Mouse (Mus musculus) ovary, postnatal 14 days (tissue): Measurements from ENCODE around the gene Tmem216.

Source experiments
- DNase-seq: peaks from one replicate; pipeline ENCODE4 v3.0.0; 2022; ENCODE audit warnings: low spot score

Gene Tmem216

DNA sequence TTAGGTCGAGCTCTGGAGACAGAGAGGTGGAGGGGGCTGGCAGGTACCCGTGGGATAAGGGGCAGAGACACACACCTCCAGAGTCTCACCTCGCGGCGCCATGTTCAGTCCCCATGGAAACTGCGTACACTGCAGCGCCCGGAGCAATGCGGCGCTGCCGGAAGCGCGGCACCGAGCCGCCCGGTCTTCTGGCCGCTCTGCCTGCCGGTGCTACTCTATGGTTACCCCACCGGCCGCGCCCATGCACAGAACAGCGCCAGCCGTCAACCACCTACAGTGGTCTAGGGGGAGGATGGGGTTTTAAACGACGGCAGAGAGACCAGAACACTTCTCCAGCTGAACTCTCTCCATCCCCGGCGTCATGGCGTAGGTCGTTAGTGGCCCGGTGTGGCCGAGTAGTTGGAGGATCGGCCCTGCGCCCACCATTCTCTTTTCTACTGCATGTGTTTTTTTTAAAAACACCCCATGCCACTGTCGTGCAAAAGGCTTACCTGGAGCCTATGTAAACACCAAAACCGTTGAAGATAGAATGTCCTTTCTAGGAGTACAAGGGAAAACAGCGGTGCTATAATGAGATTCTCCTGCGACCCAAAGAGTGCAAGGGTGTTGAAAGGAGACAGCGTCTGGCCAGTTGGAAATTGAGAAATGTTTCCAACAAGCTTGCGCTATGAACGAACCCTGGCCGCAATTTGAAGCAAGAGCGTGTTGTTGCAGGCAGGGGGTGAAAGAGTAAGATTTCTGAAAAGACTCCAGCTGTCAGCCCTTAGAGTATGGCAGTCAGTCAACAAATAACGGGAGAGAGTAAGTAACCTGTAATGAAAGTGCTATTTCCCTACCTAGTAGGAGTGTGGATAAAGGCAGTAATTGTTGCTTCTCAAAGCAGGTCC lies at the start of gene Tmem216:
TSS of gene Tmem216 (minus strand) at position 615 of the 887 bp plus-strand sequence.
- peak; percentile 67 for DNase-seq

GRCm38 (mm10) chr19:10605293-10605900 lies 49.4 kb upstream of the Tmem216 start, which contains the start of the genes Ddb1 and Tkfc:
Gene Ddb1 (plus strand): TSS chr19:10605327.
Gene Tkfc (minus strand): TSS chr19:10605654.
- peak; percentile 97 for DNase-seq

GRCm38 (mm10) chr19:10604534-10604933 lies 48.5 kb upstream of the Tmem216 start:
- peak; percentile 7 for DNase-seq

DNA sequence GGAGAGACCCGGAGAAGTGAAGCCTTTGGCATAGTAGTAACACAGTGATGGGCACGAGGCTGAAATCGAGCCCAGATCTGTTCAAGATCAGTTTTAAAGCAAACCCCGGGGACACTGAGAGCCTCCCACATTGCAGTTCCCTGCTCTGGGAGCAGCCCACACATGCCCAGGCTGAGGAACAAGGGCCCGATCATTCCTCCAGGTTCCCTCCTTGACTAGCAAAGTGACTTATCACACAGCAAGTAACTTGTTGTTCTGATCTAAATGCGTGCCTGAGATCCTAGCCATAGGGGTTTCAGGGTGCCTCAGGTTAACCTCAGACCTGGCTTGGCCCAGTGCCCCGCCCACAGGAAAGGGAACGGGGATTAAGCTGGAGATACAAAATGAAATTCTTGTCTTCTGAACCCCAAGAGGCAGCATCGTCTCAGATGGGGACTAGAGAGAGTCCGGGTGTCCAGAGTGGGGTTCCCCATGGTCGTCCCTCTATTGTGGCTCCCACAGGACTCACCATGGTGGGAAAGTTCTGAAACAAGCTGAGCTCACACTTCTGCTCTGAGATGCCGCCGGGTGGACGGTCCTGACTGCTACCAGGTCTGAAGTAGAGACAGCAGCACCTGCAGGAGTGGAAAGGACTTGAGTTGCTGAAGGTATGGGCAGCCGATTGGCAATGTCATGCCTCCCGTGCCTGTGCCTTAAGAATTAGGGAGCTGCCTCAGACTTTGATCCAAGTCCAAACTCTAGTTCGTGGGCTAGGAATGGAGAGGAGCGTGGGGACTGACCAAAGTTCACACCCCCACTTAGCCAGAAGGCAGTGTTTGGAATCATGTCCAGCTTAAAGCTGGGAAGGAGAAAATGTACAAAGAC lies 47.9 kb upstream of the Tmem216 start:
- DNase-seq = peak; percentile 5

DNA sequence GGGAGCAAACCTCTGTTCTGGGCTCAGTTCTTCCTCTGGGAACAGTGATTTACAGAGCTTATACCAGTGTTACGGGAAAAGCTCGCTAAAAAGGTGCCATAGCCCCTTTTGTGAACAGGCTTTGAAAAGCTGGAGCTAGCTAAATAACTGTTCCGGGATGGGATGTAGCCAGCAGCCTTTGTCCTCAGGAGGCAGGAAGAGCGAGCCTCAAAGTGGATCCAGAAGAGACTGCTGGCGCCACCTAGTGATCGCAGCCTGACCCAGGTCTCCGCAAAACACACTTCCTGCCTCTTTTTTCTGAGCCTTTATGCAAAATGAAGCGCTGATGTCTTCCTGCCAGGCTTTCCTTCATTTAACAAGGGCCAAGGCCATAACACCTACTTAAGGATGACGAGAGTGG lies 46.7 kb upstream of the Tmem216 start:
- peak; percentile 84 for DNase-seq

DNA sequence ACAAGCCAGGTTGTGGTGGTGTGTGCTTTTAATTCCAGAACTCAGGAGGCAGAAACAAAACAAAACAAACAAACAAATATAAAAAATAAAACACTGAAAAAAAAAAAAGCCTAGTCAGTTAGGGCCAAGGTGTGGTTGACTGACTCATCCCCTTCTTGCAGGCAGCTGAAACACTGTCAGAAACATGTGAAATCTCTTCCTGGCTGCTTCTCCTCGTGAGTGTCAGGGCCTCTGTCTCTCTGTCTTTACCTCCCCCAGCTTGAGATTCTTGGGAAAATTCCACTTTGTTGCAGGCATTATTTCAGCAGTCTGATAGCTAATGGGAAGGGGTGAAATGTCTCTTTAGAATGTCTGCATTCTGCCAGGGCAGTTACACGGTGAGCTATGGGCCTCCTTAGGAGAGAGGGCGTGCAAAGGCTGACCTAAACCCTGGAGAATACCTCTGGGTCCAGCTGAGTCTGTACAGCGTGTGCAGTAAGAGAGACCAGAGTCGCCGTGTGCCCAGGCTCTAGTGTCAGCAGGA lies 46.3 kb upstream of the Tmem216 start:
- DNase-seq = peak; percentile 15

DNA sequence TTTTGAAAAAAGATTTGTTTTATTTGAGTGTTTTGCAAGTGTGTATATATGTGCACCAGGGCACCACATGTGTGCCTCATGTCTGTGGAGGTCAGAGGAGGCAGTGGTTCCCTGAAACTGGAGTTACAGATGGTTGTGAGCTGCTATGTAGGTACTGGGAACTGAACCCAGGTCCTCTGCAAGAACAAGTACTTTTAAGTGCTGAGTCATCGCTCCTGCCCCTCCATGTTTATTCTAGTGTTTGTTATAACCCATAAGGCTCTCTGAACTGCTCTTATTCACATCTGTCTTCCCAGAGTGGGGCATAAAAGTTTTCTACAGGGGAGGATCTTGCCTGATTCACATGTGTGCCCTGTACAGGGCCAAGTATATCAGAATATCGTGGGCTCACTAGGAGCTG lies 43.6 kb upstream of the Tmem216 start:
- no peak for DNase-seq

GRCm38 (mm10) chr19:10598188-10598587 lies 42.1 kb upstream of the Tmem216 start:
- no peak for DNase-seq

DNA sequence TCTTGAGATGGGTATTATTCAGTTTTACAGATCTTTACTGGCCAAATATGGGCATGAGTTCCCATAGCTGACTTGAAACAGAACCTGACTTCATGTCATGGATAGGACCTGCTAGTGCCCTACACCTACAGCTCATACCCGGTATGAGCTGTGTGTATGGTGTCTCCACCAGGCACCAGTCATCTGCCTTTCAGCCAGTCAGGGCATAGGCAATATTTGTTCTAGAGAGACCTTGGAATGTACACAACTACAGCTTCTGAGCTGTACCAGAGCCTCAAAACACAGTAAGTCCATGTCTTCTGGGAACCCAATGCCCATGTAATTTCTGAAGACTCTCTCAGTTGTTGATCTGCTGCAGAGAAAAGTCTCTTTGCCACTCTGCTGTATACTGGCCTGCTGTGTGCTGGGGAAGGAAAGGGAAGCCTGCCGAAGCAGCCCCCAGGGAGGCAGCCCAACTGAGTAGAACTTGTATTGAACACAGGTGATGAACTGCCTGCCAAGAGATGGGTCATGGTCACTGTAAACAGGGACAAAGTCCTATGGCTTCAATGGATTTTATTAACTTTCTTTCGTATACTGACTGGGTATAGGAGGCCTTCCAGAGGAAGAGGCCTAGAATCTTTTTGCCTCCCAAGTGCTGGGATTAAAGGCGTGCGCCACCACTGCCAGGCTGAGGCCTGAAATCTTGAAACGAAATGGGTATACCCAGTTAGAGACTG lies 35.8 kb upstream of the Tmem216 start:
- no peak for DNase-seq

GRCm38 (mm10) chr19:10590301-10590700 lies 34.3 kb upstream of the Tmem216 start:
- no peak for DNase-seq

DNA sequence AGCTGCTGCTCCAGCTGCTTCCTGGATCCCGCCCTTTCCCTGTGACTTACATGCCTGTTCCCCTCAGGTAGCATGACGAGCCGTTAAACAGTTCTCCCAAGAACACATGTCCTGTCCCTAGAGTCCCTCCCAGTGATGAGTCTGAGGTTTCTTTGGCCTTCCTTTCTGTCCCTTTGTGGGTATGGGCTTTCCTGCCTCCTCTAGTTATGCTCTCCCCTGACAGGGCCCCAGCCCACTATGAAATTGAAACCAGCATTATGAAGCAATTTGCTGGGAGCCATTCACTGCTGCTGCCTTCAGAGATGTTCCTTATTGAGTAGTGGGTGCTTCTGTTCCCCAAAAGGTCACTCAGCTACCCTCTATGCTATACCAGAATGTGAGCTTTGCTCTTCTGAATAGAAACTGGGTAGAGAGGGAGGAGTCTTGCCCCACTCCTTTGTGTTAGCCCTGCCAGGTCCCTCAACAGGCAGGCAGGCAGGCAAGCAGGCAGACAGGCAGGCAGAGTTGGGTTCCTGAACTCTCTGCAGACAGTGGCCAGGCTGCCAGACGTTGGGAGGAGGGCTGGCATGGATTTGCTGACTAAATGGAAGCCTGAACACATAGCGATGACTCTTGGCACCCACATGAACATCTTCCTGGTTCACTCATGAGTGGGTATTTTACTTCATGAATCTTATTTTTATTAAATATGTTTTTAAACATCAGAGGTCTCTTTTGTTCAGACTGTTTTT lies 33.3 kb upstream of the Tmem216 start:
- DNase-seq = no peak

GRCm38 (mm10) chr19:10587231-10587630 lies 31.2 kb upstream of the Tmem216 start:
- DNase-seq = no peak

GRCm38 (mm10) chr19:10585112-10585511 lies 29.1 kb upstream of the Tmem216 start:
- no peak for DNase-seq

- no peak for DNase-seq
These were observed 27.6 kb upstream of the Tmem216 start for GRCm38 (mm10) chr19:10583550-10584146.

DNA sequence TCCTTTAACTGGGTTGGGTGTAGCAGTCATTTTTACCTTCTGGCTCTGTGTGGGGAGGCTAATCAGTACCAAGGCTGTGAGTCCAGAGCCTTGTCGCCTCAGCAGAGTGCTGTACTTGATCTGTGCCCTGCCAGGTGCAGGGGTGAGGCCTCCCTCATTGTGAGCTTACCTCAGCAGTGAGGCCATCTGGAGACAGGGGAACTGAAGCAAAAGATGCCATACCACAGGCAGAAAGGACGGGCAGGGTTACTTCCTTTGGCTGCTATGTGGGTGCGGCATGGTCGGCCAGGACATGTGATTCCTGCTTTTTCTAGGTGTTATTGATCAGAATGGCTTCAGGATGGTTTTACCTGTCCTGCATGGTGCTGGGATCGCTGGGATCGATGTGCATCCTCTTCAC lies 25.9 kb upstream of the Tmem216 start:
- DNase-seq = no peak

GRCm38 (mm10) chr19:10580761-10581160 lies 24.7 kb upstream of the Tmem216 start:
- no peak for DNase-seq

DNA sequence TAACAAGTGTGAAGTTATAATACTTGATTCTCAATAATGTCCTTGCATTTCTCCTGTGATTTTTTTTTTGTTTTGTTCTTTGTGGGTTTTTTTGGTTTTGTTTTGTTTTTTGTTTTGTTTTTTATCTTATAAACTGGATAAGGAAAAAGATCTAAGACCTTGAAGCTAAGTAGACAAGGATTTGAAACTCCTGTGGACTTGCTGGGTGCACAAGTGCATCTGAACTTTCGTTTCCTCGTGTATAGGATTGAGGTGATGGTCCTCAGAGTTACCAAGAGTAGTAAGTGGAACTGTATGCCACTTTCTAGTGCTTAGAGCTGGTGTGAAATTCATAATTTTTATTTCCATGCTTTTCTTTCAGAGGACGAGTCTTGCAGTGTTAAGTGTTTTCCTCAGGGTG lies 24.1 kb upstream of the Tmem216 start:
- no peak for DNase-seq

GRCm38 (mm10) chr19:10576690-10577561 lies 20.9 kb upstream of the Tmem216 start, which contains the start of the genes Cyb561a3 and Tmem138:
Gene Cyb561a3 (plus strand): TSS chr19:10577172.
Gene Tmem138 (minus strand): TSS chr19:10577362.
- DNase-seq = peak; percentile 82

DNA sequence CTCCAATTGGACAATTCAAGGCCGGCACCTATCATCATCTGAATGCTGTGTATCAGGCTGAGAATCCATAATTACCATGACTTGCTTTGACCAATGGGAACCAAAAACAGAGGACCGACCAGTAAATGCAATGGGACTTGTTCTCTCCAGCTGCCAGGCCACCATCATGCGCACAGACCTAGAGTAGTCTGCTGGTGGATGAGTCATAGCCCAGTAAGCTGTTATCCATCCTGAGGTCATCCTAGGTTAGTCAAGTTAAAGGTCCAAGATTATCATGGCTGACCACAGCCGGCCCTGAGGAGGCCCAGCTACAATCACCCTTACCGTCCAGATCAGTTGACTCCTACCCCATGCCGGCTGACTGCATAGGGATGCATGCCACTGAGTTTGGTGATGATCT lies 13.6 kb upstream of the Tmem216 start:
- no peak for DNase-seq
